Mouse (Mus musculus): ENCODE measurements at regions not wholly inside any gene's neighbourhood (a gene's known extent, or its start where the extent isn't known, plus 50 kb on each side); places are given as distances from the start of the nearest gene placed in this dataset.

- TF ChIP-seq CTCF (IDR thresholded peaks at IDR 0.05 in 2 of 3, conservative IDR thresholded peaks at IDR 0.05 in 1 of 3; ENCODE audit: control insufficient read depth in 1 of 3, insufficient read depth in 1 of 3, low read depth in 2 of 3, low read length in 3 of 3, poor library complexity in 1 of 3, severe bottlenecking in 1 of 3) (no peak), GATA1 (IDR thresholded peaks at IDR 0.05; ENCODE audit: low read depth, low read length) (no peak), POLR2AphosphoS5 (IDR thresholded peaks at IDR 0.05; ENCODE audit: borderline replicate concordance, low read depth, low read length) (no peak), MYC (IDR thresholded peaks at IDR 0.05; ENCODE audit: low read depth, low read length) (no peak)
Measured at GRCm38 (mm10) chr1:42058494-42058893, 637.1 kb upstream of the Pou3f3 start.

Data from MEL (cell line).